ENCODE assay signal across 32 mouse cellular contexts in the genomic region with DNA sequence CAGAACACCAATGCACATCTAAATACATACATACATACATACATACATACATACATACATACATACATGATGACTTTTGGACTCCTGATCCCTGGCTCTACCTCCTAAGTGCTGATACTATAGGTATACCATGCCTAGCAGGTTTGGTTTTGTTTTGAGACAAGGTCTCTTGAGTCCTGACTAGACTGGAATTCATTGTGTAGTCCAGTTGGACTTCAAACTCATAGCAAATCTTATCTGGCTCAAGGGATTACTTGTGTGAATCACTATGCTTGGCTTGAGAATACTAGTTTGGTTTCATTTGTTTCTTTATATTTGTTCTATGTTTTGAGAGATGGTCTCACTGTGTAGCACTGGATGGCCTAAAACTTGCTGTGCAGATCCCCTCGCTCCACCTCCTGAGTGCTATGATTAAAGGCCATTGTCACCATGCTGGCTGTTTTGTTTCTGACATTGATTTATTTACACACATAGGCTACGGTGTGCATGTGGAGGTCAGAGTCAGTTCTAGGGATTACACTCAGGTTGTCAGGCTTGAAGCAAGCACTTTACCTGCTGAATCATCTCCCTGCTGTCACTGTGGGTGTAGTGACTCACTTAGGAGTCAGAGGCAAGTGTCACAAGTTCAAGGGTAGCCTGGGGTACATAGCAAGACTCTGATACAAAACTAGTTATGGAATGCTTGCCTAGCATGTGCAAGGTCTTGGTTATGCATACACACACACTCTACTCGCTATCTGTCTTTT. TPM values are rescaled to one million over a fixed set of nuclear protein-coding genes. Genes with fewer than 3 reads are reported as not detected.
DNase-seq lines count a peak whose midpoint lies in the region; ATAC-seq and TF ChIP-seq lines count a peak whose summit lies in the region.
"Had no signal": no experiment of that assay in that cellular context is flagged by ENCODE, and none has a peak within 500 bp of the region (broad histone marks: within the 10 kb centered on the region; RNA-seq: fewer than 3 reads in every experiment).

No protein-coding gene starts in this region.

- DNase-seq in heart, postnatal 0 days (ENCODE audit: low spot score) = no peak
- DNase-seq in heart, adult 18-20 months = no peak
- peak; percentile 38 for DNase-seq in 416B (ENCODE audit: low read depth)
- DNase-seq in adrenal gland, postnatal 10 days = peak; percentile 22
- DNase-seq in forebrain, embryonic 11.5 days (ENCODE audit: low spot score) = no peak
- no peak for DNase-seq in kidney, postnatal 10 days
- DNase-seq: cerebellum, adult 11 months; cerebellum, adult 9-11 months; forebrain, postnatal 0 days; heart, postnatal 10 days; kidney, adult 9 months; kidney, postnatal 25 days; thymus, adult 2 months; thymus, postnatal 4 days had no signal

- no peak overlapping the region for H3K9ac ChIP-seq in heart, postnatal 0 days (replicated peaks; ENCODE audit: low read depth, low read length)
- H3K9ac ChIP-seq in intestine, postnatal 0 days (ENCODE audit: low read depth, low read length) = no peak overlapping the region
- no peak overlapping the region for H3K9ac ChIP-seq in forebrain, embryonic 11.5 days (ENCODE audit: low read length)
- H3K9ac ChIP-seq: embryonic facial prominence, embryonic 15.5 days; forebrain, postnatal 0 days; hindbrain, embryonic 12.5 days; liver, embryonic 14.5 days; lung, embryonic 15.5 days; neural tube, embryonic 13.5 days had no signal

- H3K27me3 ChIP-seq in heart, postnatal 0 days (ENCODE audit: control insufficient read depth, insufficient read depth, low read length) = no peaks in the 10 kb centered on the region
- no peaks in the 10 kb centered on the region for H3K27me3 ChIP-seq in intestine, postnatal 0 days (replicated peaks; ENCODE audit: control insufficient read depth, insufficient read depth, low read length)
- H3K27me3 ChIP-seq in forebrain, embryonic 11.5 days (ENCODE audit: control insufficient read depth, insufficient read depth, low read length) = no peaks in the 10 kb centered on the region
- H3K27me3 ChIP-seq: embryonic facial prominence, embryonic 15.5 days; hindbrain, embryonic 12.5 days; lung, embryonic 15.5 days; neural tube, embryonic 13.5 days had no signal

- peaks cover 54% of the 10 kb centered on the region for H3K36me3 ChIP-seq in heart, postnatal 0 days (replicated peaks; ENCODE audit: control insufficient read depth, insufficient read depth, low read length)
- H3K36me3 ChIP-seq in intestine, postnatal 0 days (ENCODE audit: control insufficient read depth, insufficient read depth) = peaks cover 54% of the 10 kb centered on the region
- no peaks in the 10 kb centered on the region; the same call in 1 of the 2 replicates for H3K36me3 ChIP-seq in forebrain, embryonic 11.5 days (ENCODE audit: control insufficient read depth, insufficient read depth, low read length)

- TF ChIP-seq CTCF in heart, postnatal 0 days (IDR thresholded peaks at IDR 0.05; ENCODE audit: low read depth) = no peak
- TF ChIP-seq CTCF in intestine, postnatal 0 days (IDR thresholded peaks at IDR 0.05; ENCODE audit: low read depth) = no peak

- H3K4me1 ChIP-seq in heart, postnatal 0 days (ENCODE audit: control insufficient read depth, insufficient read depth) = no peaks in the 10 kb centered on the region
- H3K4me1 ChIP-seq in intestine, postnatal 0 days (replicated peaks; ENCODE audit: control insufficient read depth, insufficient read depth, low read length) = no peaks in the 10 kb centered on the region
- no peaks in the 10 kb centered on the region for H3K4me1 ChIP-seq in forebrain, embryonic 11.5 days (replicated peaks; ENCODE audit: control insufficient read depth, insufficient read depth, low read length)
- H3K4me1 ChIP-seq: embryonic facial prominence, embryonic 15.5 days; forebrain, embryonic 10.5 days; hindbrain, embryonic 12.5 days; lung, embryonic 15.5 days; midbrain, embryonic 10.5 days; neural tube, embryonic 13.5 days had no signal

- TF ChIP-seq EP300 in heart, postnatal 0 days (IDR thresholded peaks at IDR 0.05; ENCODE audit: low read depth) = no peak

- no peak overlapping the region for H3K4me3 ChIP-seq in heart, postnatal 0 days (ENCODE audit: low read depth, low read length)
- H3K4me3 ChIP-seq in intestine, postnatal 0 days (ENCODE audit: low read depth, low read length) = no peak overlapping the region
- H3K4me3 ChIP-seq in forebrain, embryonic 11.5 days (ENCODE audit: low read depth, low read length) = no peak overlapping the region
- H3K4me3 ChIP-seq: embryonic facial prominence, embryonic 15.5 days; forebrain, embryonic 10.5 days; hindbrain, embryonic 12.5 days; lung, embryonic 15.5 days; midbrain, embryonic 10.5 days; myocyte; neural tube, embryonic 13.5 days had no signal

- WGBS in heart, postnatal 0 days = 89% methylated on average over 3 of the region's 3 CpGs
- 73% methylated on average over 3 of the region's 3 CpGs for WGBS in intestine, postnatal 0 days
- WGBS in forebrain, embryonic 11.5 days = 94% methylated on average over 3 of the region's 3 CpGs

- no peaks in the 10 kb centered on the region for H3K9me3 ChIP-seq in heart, postnatal 0 days (replicated peaks; ENCODE audit: control insufficient read depth, low read length)
- H3K9me3 ChIP-seq in intestine, postnatal 0 days (ENCODE audit: control insufficient read depth) = no peaks in the 10 kb centered on the region
- no peaks in the 10 kb centered on the region for H3K9me3 ChIP-seq in forebrain, embryonic 11.5 days (ENCODE audit: control insufficient read depth, low read length)
- H3K9me3 ChIP-seq: embryonic facial prominence, embryonic 15.5 days; forebrain, embryonic 10.5 days; hindbrain, embryonic 12.5 days; lung, embryonic 15.5 days; midbrain, embryonic 10.5 days; neural tube, embryonic 13.5 days had no signal

- ATAC-seq in heart, postnatal 0 days (ENCODE audit: insufficient read depth, low read depth) = no peak
- ATAC-seq in intestine, postnatal 0 days = peak; percentile 77
- no peak for ATAC-seq in erythroblast, adult 5-6 weeks (replicated peaks; ENCODE audit: low FRiP score, poor library complexity, severe bottlenecking)
- no peak for ATAC-seq in forebrain, embryonic 11.5 days (replicated peaks; ENCODE audit: low FRiP score)
- ATAC-seq: forebrain, postnatal 0 days; midbrain, embryonic 16.5 days had no signal

- peak overlapping the region; percentile 14; the same call in 1 of the 2 replicates for H3K27ac ChIP-seq in heart, postnatal 0 days (ENCODE audit: low read depth)
- H3K27ac ChIP-seq in intestine, postnatal 0 days (ENCODE audit: low read depth, low read length) = peak overlapping the region; percentile 62
- H3K27ac ChIP-seq in forebrain, embryonic 11.5 days (ENCODE audit: low read depth, low read length) = no peak overlapping the region
- H3K27ac ChIP-seq: embryonic facial prominence, embryonic 15.5 days; forebrain, embryonic 10.5 days; hindbrain, embryonic 12.5 days; liver, embryonic 14.5 days; lung, embryonic 15.5 days; midbrain, embryonic 10.5 days; neural tube, embryonic 13.5 days had no signal

- H3K4me2 ChIP-seq in heart, postnatal 0 days (ENCODE audit: low read depth, low read length) = no peak overlapping the region
- no peak overlapping the region for H3K4me2 ChIP-seq in intestine, postnatal 0 days (replicated peaks; ENCODE audit: low read depth)
- H3K4me2 ChIP-seq in forebrain, embryonic 11.5 days (ENCODE audit: low read depth, low read length, severe bottlenecking) = no peak overlapping the region
- H3K4me2 ChIP-seq: embryonic facial prominence, embryonic 15.5 days; heart, embryonic 11.5 days; hindbrain, embryonic 12.5 days; lung, embryonic 15.5 days; neural tube, embryonic 13.5 days had no signal

RNA-seq across cellular contexts. Expression of gene Cct7, which starts 7.7 kb away (rescaled TPM):
- 137 and 138 TPM in 2 replicates for total RNA-seq in heart, postnatal 0 days (2014; rRNA removed; ENCODE audit: low replicate concordance)
- polyA plus RNA-seq in heart, postnatal 0 days (2015; fragmentation: Nextera tagmentation; extraction: Ambion mirVana) = 243 and 246 TPM in 2 replicates
- total RNA-seq in heart, adult 18-20 months (2021) = 100 to 1,000 TPM; 153 to 178 TPM
- total RNA-seq in adrenal gland, postnatal 10 days (2021) = 100 to 1,000 TPM; 194 to 207 TPM
- polyA plus RNA-seq in intestine, postnatal 0 days (2015; fragmentation: Nextera tagmentation; extraction: Ambion mirVana) = 152 and 159 TPM in 2 replicates
- total RNA-seq in erythroblast, adult 5-6 weeks (2015; ENCODE audit: low replicate concordance) = 91.3 and 115 TPM in 2 replicates
- total RNA-seq in erythroblast, adult 5-6 weeks (2017; ENCODE audit: low replicate concordance) = 95.1 and 135 TPM in 2 replicates
- polyA plus RNA-seq in forebrain, embryonic 11.5 days (2014; fragmentation: Nextera tagmentation; extraction: Ambion mirVana) = 647 and 695 TPM in 2 replicates

RNA-seq across cellular contexts. Expression of gene Pradc1, which starts 8.1 kb away (rescaled TPM):
- 14.7 and 20.4 TPM in 2 replicates for total RNA-seq in heart, postnatal 0 days (2014; rRNA removed; ENCODE audit: low replicate concordance)
- 33.9 and 35.9 TPM in 2 replicates for polyA plus RNA-seq in heart, postnatal 0 days (2015; fragmentation: Nextera tagmentation; extraction: Ambion mirVana)
- total RNA-seq in heart, adult 18-20 months (2021) = 10 to 100 TPM in 1 of 2 experiments, 1 to 10 TPM in 1; 9.5 to 14.1 TPM
- total RNA-seq in adrenal gland, postnatal 10 days (2021) = 10 to 100 TPM; 13.2 to 14.4 TPM
- 23.2 and 23.7 TPM in 2 replicates for polyA plus RNA-seq in intestine, postnatal 0 days (2015; fragmentation: Nextera tagmentation; extraction: Ambion mirVana)
- 13.8 TPM in 2 replicates for total RNA-seq in erythroblast, adult 5-6 weeks (2015; ENCODE audit: low replicate concordance)
- 5.7 and 8.1 TPM in 2 replicates for total RNA-seq in erythroblast, adult 5-6 weeks (2017; ENCODE audit: low replicate concordance)
- polyA plus RNA-seq in forebrain, embryonic 11.5 days (2014; fragmentation: Nextera tagmentation; extraction: Ambion mirVana) = 26.3 and 27.5 TPM in 2 replicates

RNA-seq across cellular contexts. Expression of gene Smyd5, which starts 11.9 kb away (rescaled TPM):
- total RNA-seq in heart, postnatal 0 days (2014; rRNA removed; ENCODE audit: low replicate concordance) = 15.0 and 22.7 TPM in 2 replicates
- 13.1 and 16.0 TPM in 2 replicates for polyA plus RNA-seq in heart, postnatal 0 days (2015; fragmentation: Nextera tagmentation; extraction: Ambion mirVana)
- 10 to 100 TPM; 11.5 to 13.1 TPM for total RNA-seq in heart, adult 18-20 months (2021)
- total RNA-seq in adrenal gland, postnatal 10 days (2021) = 10 to 100 TPM; 25.7 to 26.7 TPM
- polyA plus RNA-seq in intestine, postnatal 0 days (2015; fragmentation: Nextera tagmentation; extraction: Ambion mirVana) = 10.1 and 10.9 TPM in 2 replicates
- total RNA-seq in erythroblast, adult 5-6 weeks (2015; ENCODE audit: low replicate concordance) = 1.5 TPM in 2 replicates
- 4.0 and 14.1 TPM in 2 replicates for total RNA-seq in erythroblast, adult 5-6 weeks (2017; ENCODE audit: low replicate concordance)
- 49.8 and 52.7 TPM in 2 replicates for polyA plus RNA-seq in forebrain, embryonic 11.5 days (2014; fragmentation: Nextera tagmentation; extraction: Ambion mirVana)

RNA-seq across cellular contexts. Expression of gene Noto, which starts 20.0 kb away (rescaled TPM):
- not detected in 2 replicates for total RNA-seq in heart, postnatal 0 days (2014; rRNA removed; ENCODE audit: low replicate concordance)
- not detected in 2 replicates for polyA plus RNA-seq in heart, postnatal 0 days (2015; fragmentation: Nextera tagmentation; extraction: Ambion mirVana)
- not detected for total RNA-seq in heart, adult 18-20 months (2021)
- not detected for total RNA-seq in adrenal gland, postnatal 10 days (2021)
- polyA plus RNA-seq in intestine, postnatal 0 days (2015; fragmentation: Nextera tagmentation; extraction: Ambion mirVana) = not detected in 2 replicates
- not detected in 2 replicates for total RNA-seq in erythroblast, adult 5-6 weeks (2015; ENCODE audit: low replicate concordance)
- total RNA-seq in erythroblast, adult 5-6 weeks (2017; ENCODE audit: low replicate concordance) = not detected in 2 replicates
- polyA plus RNA-seq in forebrain, embryonic 11.5 days (2014; fragmentation: Nextera tagmentation; extraction: Ambion mirVana) = not detected in 2 replicates
- total RNA-seq: common myeloid progenitor, adult 5-6 weeks; forebrain, postnatal 0 days; heart, postnatal 10 days; layer of hippocampus, adult 8-10 months; left cerebral cortex, postnatal 36 days had no signal
- polyA plus RNA-seq: embryonic facial prominence, embryonic 15.5 days; forebrain, embryonic 10.5 days; forebrain, postnatal 0 days; gonadal fat pad, adult 2 months; heart, embryonic 11.5 days; hindbrain, embryonic 12.5 days; limb, embryonic 14.5 days; liver, embryonic 14.5 days; midbrain, embryonic 10.5 days; midbrain, embryonic 16.5 days; myocyte; neural tube, embryonic 13.5 days; stomach, embryonic 14.5 days had no signal

RNA-seq across cellular contexts. Expression of gene Fbxo41, which starts 59.1 kb away (rescaled TPM):
- total RNA-seq in heart, postnatal 0 days (2014; rRNA removed; ENCODE audit: low replicate concordance) = 0.11 TPM in 1 of 2 replicates, not detected in the other
- not detected in 2 replicates for polyA plus RNA-seq in heart, postnatal 0 days (2015; fragmentation: Nextera tagmentation; extraction: Ambion mirVana)
- not detected for total RNA-seq in heart, adult 18-20 months (2021)
- 1 to 10 TPM in 1 of 2 experiments, under 1 TPM in 1; 0.60 to 1.4 TPM for total RNA-seq in adrenal gland, postnatal 10 days (2021)
- 0.09 and 0.10 TPM in 2 replicates for polyA plus RNA-seq in intestine, postnatal 0 days (2015; fragmentation: Nextera tagmentation; extraction: Ambion mirVana)
- not detected in 2 replicates for total RNA-seq in erythroblast, adult 5-6 weeks (2015; ENCODE audit: low replicate concordance)
- total RNA-seq in erythroblast, adult 5-6 weeks (2017; ENCODE audit: low replicate concordance) = not detected in 2 replicates
- 0.93 and 1.1 TPM in 2 replicates for polyA plus RNA-seq in forebrain, embryonic 11.5 days (2014; fragmentation: Nextera tagmentation; extraction: Ambion mirVana)
- total RNA-seq: heart, postnatal 10 days had no signal
- polyA plus RNA-seq: heart, embryonic 11.5 days; liver, embryonic 14.5 days; myocyte had no signal

Comparison
In these comparisons a context has a peak if more than half of its experiments do, and no peak if none do; other contexts are left out.
1. DNase-seq: peak in 416B (single experiment) and adrenal gland, postnatal 10 days (single experiment); none in heart, postnatal 0 days (single experiment), heart, adult 18-20 months (0 of 2), forebrain, embryonic 11.5 days (single experiment) and kidney, postnatal 10 days (single experiment).